Mouse (Mus musculus) midbrain, embryonic 10.5 days (tissue): Measurements from ENCODE around the gene Pxdn. TPM values are rescaled to one million over a fixed set of nuclear protein-coding genes. Genes with fewer than 3 reads are reported as not detected.

Experiments
- DNase-seq: peaks from one replicate; pipeline ENCODE4 v3.0.0-alpha.2; 2017; ENCODE audit warnings: low spot score
- H3K27ac ChIP-seq: fragments of 300-500 bp; sonication (generic); replicated peaks from 2 replicates; pipeline ENCODE4 v1.5.1; 2016; ENCODE audit warnings: mild to moderate bottlenecking
- H3K27me3 ChIP-seq: fragments of 300-500 bp; sonication (generic); 2 replicates; pipeline ENCODE4 v1.6.1; 2016; ENCODE audit warnings: low read depth, mild to moderate bottlenecking; ENCODE audit not compliant: poor library complexity, severe bottlenecking
- H3K36me3 ChIP-seq: fragments of 300-500 bp; sonication (generic); 2 replicates; pipeline ENCODE4 v1.6.1; 2016; ENCODE audit warnings: mild to moderate bottlenecking, moderate library complexity
- H3K4me1 ChIP-seq: fragments of 300-500 bp; sonication (generic); 2 replicates; pipeline ENCODE4 v1.6.1; 2016
- H3K4me3 ChIP-seq: fragments of 300-500 bp; sonication (generic); 2 replicates; pipeline ENCODE4 v1.5.1; 2016; ENCODE audit warnings: mild to moderate bottlenecking, moderate library complexity
- H3K9me3 ChIP-seq: fragments of 300-500 bp; sonication (generic); replicated peaks from 2 replicates; pipeline ENCODE4 v1.6.1; 2016; ENCODE audit warnings: mild to moderate bottlenecking
- WGBS: fragments of 180-500 bp; shearing (Covaris S2); methylation state at CpG from one replicate; pipeline ENCODE4 v1.1.7; 2016; 5-methylcytosine and 5-hydroxymethylcytosine counted together
- polyA plus RNA-seq: library from polyadenylated mRNA; unstranded; fragments of >200 nt; fragmentation: Nextera tagmentation; extraction: Ambion mirVana; gene quantifications from 2 replicates; pipeline ENCODE4 v1.2.1, GENCODE M21; 2016

Pxdn gene
- polyA plus RNA-seq, 1 experiment from 2014 or later: 72.5 TPM

- no peaks in the 10 kb centered on the region for H3K9me3 ChIP-seq
- H3K27ac ChIP-seq: no peak overlapping the region
- peaks cover 18% of the 10 kb centered on the region for H3K27me3 ChIP-seq
- WGBS: 85% methylated on average over 8 of the region's 8 CpGs
- peaks cover 32% of the 10 kb centered on the region for H3K4me1 ChIP-seq
- H3K4me3 ChIP-seq: no peak overlapping the region
- DNase-seq: no peak
- no peaks in the 10 kb centered on the region for H3K36me3 ChIP-seq
These were observed 3.3 kb upstream of the Pxdn start for GRCm38 (mm10) chr12:29934120-29934581.

GRCm38 (mm10) chr12:29937851-29938375 lies 505 bp downstream of the Pxdn start:
- Histone ChIP-seq H3K36me3 (peaks cover 24% of the 10 kb centered on the region), H3K27me3 (peaks cover 18% of the 10 kb centered on the region), H3K4me3 (peak overlapping the region; percentile 95), H3K9me3 (0 out of 2 replicates have a peak, but pooled peaks cover 5% of the 10 kb centered on the region), H3K27ac (peak overlapping the region; percentile 99), H3K4me1 (peaks cover 52% of the 10 kb centered on the region)
- under 1% methylated on average over 49 of the region's 49 CpGs for WGBS
- peak; percentile 84 for DNase-seq

- Histone ChIP-seq H3K4me3 (peak overlapping the region; percentile 95), H3K36me3 (peaks cover 30% of the 10 kb centered on the region), H3K4me1 (peaks cover 49% of the 10 kb centered on the region), H3K9me3 (0 out of 2 replicates have a peak, but pooled peaks cover 5% of the 10 kb centered on the region), H3K27me3 (peaks cover 18% of the 10 kb centered on the region), H3K27ac (peak overlapping the region; percentile 99)
- DNase-seq: peak; percentile 81
- 0% methylated on average over 40 of the region's 40 CpGs for WGBS
These were observed 1.1 kb downstream of the Pxdn start for GRCm38 (mm10) chr12:29938376-29939041.

- 14% methylated on average over 8 of the region's 8 CpGs for WGBS
- Histone ChIP-seq H3K4me1 (peaks cover 46% of the 10 kb centered on the region), H3K36me3 (peaks cover 30% of the 10 kb centered on the region), H3K27ac (peak overlapping the region; percentile 99), H3K4me3 (peak overlapping the region; percentile 95), H3K9me3 (0 out of 2 replicates have a peak, but pooled peaks cover 5% of the 10 kb centered on the region), H3K27me3 (peaks cover 18% of the 10 kb centered on the region)
- peak; percentile 27 for DNase-seq
These were observed 1.9 kb downstream of the Pxdn start for GRCm38 (mm10) chr12:29939261-29939671.

- Histone ChIP-seq H3K9me3 (0 out of 2 replicates have a peak, but pooled peaks cover 5% of the 10 kb centered on the region), H3K4me3 (no peak overlapping the region), H3K27me3 (peaks cover under 1% of the 10 kb centered on the region; the same call in 1 of the 2 replicates), H3K27ac (no peak overlapping the region), H3K36me3 (peaks cover 30% of the 10 kb centered on the region), H3K4me1 (peaks cover 38% of the 10 kb centered on the region)
- WGBS: 87% methylated on average over 2 of the region's 2 CpGs
- DNase-seq: no peak
These were observed 5.0 kb downstream of the Pxdn start for GRCm38 (mm10) chr12:29942435-29942834.

GRCm38 (mm10) chr12:29944650-29945049 lies 7.2 kb downstream of the Pxdn start:
- H3K9me3 ChIP-seq: 0 out of 2 replicates have a peak, but pooled peaks cover 5% of the 10 kb centered on the region
- no peaks in the 10 kb centered on the region for H3K27me3 ChIP-seq
- H3K27ac ChIP-seq: no peak overlapping the region
- no peak for DNase-seq
- H3K36me3 ChIP-seq: peaks cover 38% of the 10 kb centered on the region
- WGBS: 88% methylated on average over 3 of the region's 3 CpGs
- H3K4me3 ChIP-seq: no peak overlapping the region
- peaks cover 27% of the 10 kb centered on the region for H3K4me1 ChIP-seq

- DNase-seq: no peak
- H3K27ac ChIP-seq: no peak overlapping the region
- H3K4me1 ChIP-seq: peaks cover 23% of the 10 kb centered on the region
- H3K9me3 ChIP-seq: 0 out of 2 replicates have a peak, but pooled peaks cover 5% of the 10 kb centered on the region
- peaks cover 39% of the 10 kb centered on the region for H3K36me3 ChIP-seq
- no peaks in the 10 kb centered on the region for H3K27me3 ChIP-seq
- WGBS: 92% methylated on average over 6 of the region's 6 CpGs
- H3K4me3 ChIP-seq: no peak overlapping the region
These were observed 7.9 kb downstream of the Pxdn start for GRCm38 (mm10) chr12:29945182-29945743.

- no peak for DNase-seq
- no peak overlapping the region for H3K4me3 ChIP-seq
- 55% methylated on average over 6 of the region's 6 CpGs for WGBS
- H3K27ac ChIP-seq: no peak overlapping the region
- peaks cover 10% of the 10 kb centered on the region for H3K36me3 ChIP-seq
- no peaks in the 10 kb centered on the region for H3K27me3 ChIP-seq
- H3K4me1 ChIP-seq: peaks cover 54% of the 10 kb centered on the region
- H3K9me3 ChIP-seq: no peaks in the 10 kb centered on the region
These were observed 13.6 kb downstream of the Pxdn start for GRCm38 (mm10) chr12:29951043-29951442.

GRCm38 (mm10) chr12:29951485-29951884 lies 14.1 kb downstream of the Pxdn start:
- no peak for DNase-seq
- Histone ChIP-seq H3K4me3 (no peak overlapping the region), H3K4me1 (peaks cover 54% of the 10 kb centered on the region), H3K27ac (no peak overlapping the region), H3K9me3 (no peaks in the 10 kb centered on the region), H3K27me3 (no peaks in the 10 kb centered on the region), H3K36me3 (peaks cover 11% of the 10 kb centered on the region)
- 92% methylated on average over 5 of the region's 5 CpGs for WGBS

GRCm38 (mm10) chr12:29952102-29952501 lies 14.7 kb downstream of the Pxdn start:
- H3K4me1 ChIP-seq: peaks cover 59% of the 10 kb centered on the region

GRCm38 (mm10) chr12:29953999-29954398 lies 16.6 kb downstream of the Pxdn start:
- 60% methylated on average over 11 of the region's 11 CpGs for WGBS
- peaks cover 16% of the 10 kb centered on the region for H3K36me3 ChIP-seq
- peaks cover 61% of the 10 kb centered on the region for H3K4me1 ChIP-seq
- H3K4me3 ChIP-seq: no peak overlapping the region
- H3K27me3 ChIP-seq: no peaks in the 10 kb centered on the region
- no peak for DNase-seq
- H3K27ac ChIP-seq: peak overlapping the region; percentile 28; the same call in 1 of the 2 replicates
- no peaks in the 10 kb centered on the region for H3K9me3 ChIP-seq

More at GRCm38 (mm10) chr12:29952102-29952501, 14.7 kb downstream of the Pxdn start:
- Histone ChIP-seq H3K4me3 (no peak overlapping the region), H3K27ac (no peak overlapping the region), H3K27me3 (no peaks in the 10 kb centered on the region), H3K36me3 (peaks cover 17% of the 10 kb centered on the region), H3K9me3 (no peaks in the 10 kb centered on the region)
- WGBS: 91% methylated on average over 6 of the region's 6 CpGs
- DNase-seq: no peak

- no peaks in the 10 kb centered on the region for H3K9me3 ChIP-seq
- no peak for DNase-seq
- no peak overlapping the region for H3K4me3 ChIP-seq
- WGBS: 77% methylated on average over 3 of the region's 3 CpGs
- no peak overlapping the region for H3K27ac ChIP-seq
- peaks cover 59% of the 10 kb centered on the region for H3K4me1 ChIP-seq
- no peaks in the 10 kb centered on the region for H3K27me3 ChIP-seq
- peaks cover 12% of the 10 kb centered on the region for H3K36me3 ChIP-seq
These were observed 17.1 kb downstream of the Pxdn start for GRCm38 (mm10) chr12:29954464-29954863.

- 86% methylated on average over 12 of the region's 12 CpGs for WGBS
- Histone ChIP-seq H3K36me3 (peaks cover 9% of the 10 kb centered on the region), H3K9me3 (no peaks in the 10 kb centered on the region), H3K27ac (no peak overlapping the region), H3K4me1 (peaks cover 53% of the 10 kb centered on the region), H3K27me3 (no peaks in the 10 kb centered on the region), H3K4me3 (no peak overlapping the region)
- DNase-seq: no peak
These were observed 19.6 kb downstream of the Pxdn start for GRCm38 (mm10) chr12:29956969-29957368.
